Comparison of ENCODE assay signal across 17 mouse cellular contexts in the genomic region with DNA sequence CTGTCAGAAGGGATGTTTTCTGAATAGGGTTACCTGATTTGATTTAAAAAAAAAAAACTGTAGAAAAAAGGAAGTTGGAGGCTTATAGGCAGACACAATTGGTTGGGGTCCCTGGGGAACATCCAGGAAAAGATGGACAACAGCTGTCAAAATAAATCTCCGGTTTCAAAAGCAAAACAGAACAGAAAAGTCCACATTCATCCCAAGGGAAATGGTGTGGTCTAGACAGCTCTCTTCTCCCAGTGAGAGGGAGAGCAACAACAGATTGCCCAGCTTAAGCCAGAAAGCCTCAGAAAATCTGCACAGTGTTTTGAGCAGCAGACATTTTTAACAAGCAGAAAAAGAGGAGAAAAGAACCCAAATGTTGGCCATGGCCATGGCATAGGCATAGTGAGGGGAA.
A peak's percentile ranks its signal among the peaks of the same experiment; 100 is the strongest.
DNase-seq lines count a peak whose midpoint lies in the region; ATAC-seq lines count a peak whose summit lies in the region.
"Had no signal": no experiment of that assay in that cellular context is flagged by ENCODE, and none has a peak within 500 bp of the region (broad histone marks: within the 10 kb centered on the region; RNA-seq: fewer than 3 reads in every experiment).

No protein-coding gene starts in this region.

- WGBS in hindbrain, embryonic 10.5 days: 49% methylated on average over 1 of the region's 1 CpGs
- WGBS in hindbrain, embryonic 16.5 days: 71% methylated on average over 1 of the region's 1 CpGs
- 60% methylated on average over 1 of the region's 1 CpGs for WGBS in neural tube, embryonic 15.5 days
- WGBS in embryonic facial prominence, embryonic 10.5 days: 37% methylated on average over 1 of the region's 1 CpGs

- DNase-seq in hindbrain, embryonic 10.5 days (ENCODE audit: low spot score): peak; percentile 6
- DNase-seq in neural tube, embryonic 10.5 days (ENCODE audit: extremely low spot score, low spot score): peak; percentile 16
- DNase-seq in embryonic facial prominence, embryonic 10.5 days (ENCODE audit: low spot score): peak; percentile 9
- no peak for DNase-seq in adrenal gland, adult 2 months
- DNase-seq in urinary bladder, postnatal 25 days (ENCODE audit: low spot score): no peak
- DNase-seq: cerebellum, postnatal 14 days; kidney, postnatal 10 days; layer of hippocampus, adult 9-11 months; thymus, postnatal 25 days had no signal

- no peak for ATAC-seq in hindbrain, embryonic 16.5 days
- ATAC-seq in neural tube, embryonic 15.5 days (ENCODE audit: low FRiP score): no peak
- ATAC-seq: CD4-positive, CD25-positive, alpha-beta regulatory T cell, adult 4 months; forebrain, embryonic 15.5 days; intestine, embryonic 16.5 days had no signal

- H3K4me2 ChIP-seq in hindbrain, embryonic 16.5 days (ENCODE audit: low read length): no peak overlapping the region
- no peak overlapping the region for H3K4me2 ChIP-seq in neural tube, embryonic 15.5 days
- H3K4me2 ChIP-seq: embryonic facial prominence, embryonic 15.5 days; forebrain, embryonic 15.5 days; limb, embryonic 13.5 days had no signal

- no peak overlapping the region for H3K27ac ChIP-seq in hindbrain, embryonic 10.5 days
- no peak overlapping the region for H3K27ac ChIP-seq in hindbrain, embryonic 16.5 days (ENCODE audit: low read depth, low read length)
- H3K27ac ChIP-seq in neural tube, embryonic 15.5 days (replicated peaks): no peak overlapping the region
- no peak overlapping the region for H3K27ac ChIP-seq in embryonic facial prominence, embryonic 10.5 days (replicated peaks)
- H3K27ac ChIP-seq: embryonic facial prominence, embryonic 15.5 days; forebrain, embryonic 15.5 days; limb, embryonic 13.5 days; liver, embryonic 14.5 days had no signal

- 0 out of 2 replicates have a peak, but pooled peaks cover 3% of the 10 kb centered on the region for H3K9me3 ChIP-seq in hindbrain, embryonic 10.5 days
- peaks cover 3% of the 10 kb centered on the region; the same call in 1 of the 2 replicates for H3K9me3 ChIP-seq in hindbrain, embryonic 16.5 days (ENCODE audit: control insufficient read depth, low read length)
- no peaks in the 10 kb centered on the region for H3K9me3 ChIP-seq in neural tube, embryonic 15.5 days (replicated peaks)
- no peaks in the 10 kb centered on the region for H3K9me3 ChIP-seq in embryonic facial prominence, embryonic 10.5 days
- H3K9me3 ChIP-seq: embryonic facial prominence, embryonic 15.5 days; forebrain, embryonic 15.5 days; limb, embryonic 13.5 days had no signal

- no peaks in the 10 kb centered on the region for H3K4me1 ChIP-seq in hindbrain, embryonic 10.5 days (replicated peaks)
- H3K4me1 ChIP-seq in hindbrain, embryonic 16.5 days (ENCODE audit: control insufficient read depth, insufficient read depth, low read depth, low read length): no peaks in the 10 kb centered on the region
- no peaks in the 10 kb centered on the region for H3K4me1 ChIP-seq in neural tube, embryonic 15.5 days
- H3K4me1 ChIP-seq in embryonic facial prominence, embryonic 10.5 days: no peaks in the 10 kb centered on the region
- H3K4me1 ChIP-seq: embryonic facial prominence, embryonic 15.5 days; forebrain, embryonic 15.5 days; limb, embryonic 13.5 days had no signal

- no peaks in the 10 kb centered on the region for H3K36me3 ChIP-seq in hindbrain, embryonic 10.5 days
- H3K36me3 ChIP-seq in hindbrain, embryonic 16.5 days (ENCODE audit: control insufficient read depth, insufficient read depth, low read length): no peaks in the 10 kb centered on the region
- no peaks in the 10 kb centered on the region for H3K36me3 ChIP-seq in neural tube, embryonic 15.5 days
- H3K36me3 ChIP-seq in embryonic facial prominence, embryonic 10.5 days (replicated peaks): no peaks in the 10 kb centered on the region
- H3K36me3 ChIP-seq: embryonic facial prominence, embryonic 15.5 days; forebrain, embryonic 15.5 days; limb, embryonic 13.5 days had no signal

- no peaks in the 10 kb centered on the region for H3K27me3 ChIP-seq in hindbrain, embryonic 10.5 days (ENCODE audit: insufficient read depth, poor library complexity, severe bottlenecking)
- H3K27me3 ChIP-seq in hindbrain, embryonic 16.5 days (replicated peaks; ENCODE audit: control insufficient read depth, insufficient read depth, low read length): no peaks in the 10 kb centered on the region
- no peaks in the 10 kb centered on the region for H3K27me3 ChIP-seq in neural tube, embryonic 15.5 days (replicated peaks)
- no peaks in the 10 kb centered on the region for H3K27me3 ChIP-seq in embryonic facial prominence, embryonic 10.5 days (replicated peaks; ENCODE audit: low read depth, poor library complexity, severe bottlenecking)
- H3K27me3 ChIP-seq: embryonic facial prominence, embryonic 15.5 days; forebrain, embryonic 15.5 days; limb, embryonic 13.5 days had no signal

- H3K9ac ChIP-seq in hindbrain, embryonic 16.5 days (ENCODE audit: low read depth, low read length): no peak overlapping the region
- H3K9ac ChIP-seq in neural tube, embryonic 15.5 days (replicated peaks): no peak overlapping the region
- H3K9ac ChIP-seq: embryonic facial prominence, embryonic 15.5 days; forebrain, embryonic 15.5 days; limb, embryonic 13.5 days; liver, embryonic 14.5 days had no signal

- H3K4me3 ChIP-seq in hindbrain, embryonic 10.5 days: no peak overlapping the region
- no peak overlapping the region for H3K4me3 ChIP-seq in hindbrain, embryonic 16.5 days (ENCODE audit: low read length)
- no peak overlapping the region for H3K4me3 ChIP-seq in neural tube, embryonic 15.5 days (replicated peaks)
- H3K4me3 ChIP-seq in embryonic facial prominence, embryonic 10.5 days: no peak overlapping the region
- H3K4me3 ChIP-seq: embryonic facial prominence, embryonic 15.5 days; forebrain, embryonic 15.5 days; limb, embryonic 13.5 days had no signal

Comparison
In these comparisons a context has a peak if more than half of its experiments do, and no peak if none do; other contexts are left out.
1. DNase-seq: peak in hindbrain, embryonic 10.5 days (single experiment), neural tube, embryonic 10.5 days (single experiment) and embryonic facial prominence, embryonic 10.5 days (single experiment); none in adrenal gland, adult 2 months (single experiment) and urinary bladder, postnatal 25 days (single experiment).